Mouse (Mus musculus) neural tube, postnatal 0 days (tissue): ENCODE measurements around the gene Kdm6a. TPM values are rescaled to one million over a fixed set of nuclear protein-coding genes. Genes with fewer than 3 reads are reported as not detected.

ENCODE experiments used
- polyA plus RNA-seq: library from polyadenylated mRNA; unstranded; fragments of >200 nt; fragmentation: Nextera tagmentation; extraction: Ambion mirVana; gene quantifications from 2 replicates; pipeline ENCODE4 v1.2.1, GENCODE M21; 2015

Gene Kdm6a
- 9.7 and 10.9 TPM in 2 replicates for polyA plus RNA-seq

DNA sequence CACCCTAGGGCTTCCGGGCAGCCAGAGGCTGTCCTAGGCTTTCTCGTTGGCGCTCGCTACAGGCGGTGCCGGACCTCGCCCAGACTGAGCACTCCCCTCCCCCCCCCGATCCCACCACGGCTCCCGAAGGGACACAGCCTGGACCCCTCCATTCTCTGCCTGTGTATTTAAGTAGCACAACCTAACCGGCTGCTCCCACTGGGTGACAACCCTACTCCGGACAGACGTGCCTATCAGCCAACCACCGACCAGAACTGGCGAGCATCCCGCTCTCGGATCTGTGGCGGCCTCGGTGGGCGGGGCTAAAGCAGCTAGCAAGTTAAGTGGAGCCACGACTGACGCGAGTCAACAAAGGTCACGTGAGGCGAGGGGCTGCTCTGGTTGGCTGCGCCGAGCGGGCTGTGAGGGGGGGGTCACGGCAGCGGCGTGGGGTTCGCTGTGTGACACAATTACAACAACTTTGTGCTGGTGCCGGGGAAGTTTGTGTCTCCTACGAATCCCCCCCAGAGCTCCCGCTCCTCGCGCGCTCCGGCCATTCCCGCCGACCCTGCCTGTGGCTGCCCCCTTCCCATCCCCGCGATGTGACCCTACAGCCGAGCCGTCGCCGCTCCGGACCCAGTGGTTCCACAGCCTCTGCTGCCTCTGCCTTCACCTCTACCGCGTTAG lies at the start of gene Kdm6a:
Gene Kdm6a (plus strand): TSS at position 384 of the 666 bp plus-strand sequence.

DNA sequence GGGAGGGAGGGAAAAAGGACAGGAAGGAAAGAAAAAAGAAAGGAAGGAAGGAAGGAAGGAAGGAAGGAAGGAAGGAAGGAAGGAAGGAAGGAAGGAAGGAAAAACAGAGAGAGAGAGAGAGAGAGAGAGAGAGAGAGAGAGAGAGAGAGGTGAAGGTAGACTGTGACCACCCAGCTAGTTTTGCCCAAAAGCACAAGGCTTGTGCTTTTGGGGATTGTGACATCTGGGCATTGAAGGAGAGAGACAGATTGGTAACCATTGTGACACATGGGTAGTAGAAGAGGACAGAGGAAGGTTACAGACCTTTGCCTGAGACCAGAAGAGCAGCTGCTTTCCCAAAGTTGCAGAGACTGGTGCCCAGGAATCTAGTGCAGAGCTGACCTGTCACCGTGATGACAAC lies 16.8 kb upstream of the Kdm6a start, which contains the start of gene Dusp21:
Gene Dusp21 (plus strand): TSS at position 301 of the 400 bp plus-strand sequence.

Other genes starting within 250 kb of the Kdm6a start
- gene Dusp21, start 16.7 kb upstream of the Kdm6a start, polyA plus RNA-seq = not detected in 2 replicates